Mouse (Mus musculus) layer of hippocampus, adult 9-11 months (tissue): ENCODE data around the gene 4921524J17Rik.

Experiments
- DNase-seq: peaks from one replicate; pipeline ENCODE4 v3.0.0; 2022

The 4921524J17Rik gene

GRCm38 (mm10) chr8:85380123-85380823 is 52.4 kb downstream of the 4921524J17Rik start:
- no peak for DNase-seq

- DNase-seq = peak; percentile 65
These were observed 53.4 kb downstream of the 4921524J17Rik start for GRCm38 (mm10) chr8:85379142-85379781.

- DNase-seq = no peak
These were observed 56.1 kb downstream of the 4921524J17Rik start for GRCm38 (mm10) chr8:85376516-85376915.

GRCm38 (mm10) chr8:85374286-85374685 is 58.3 kb downstream of the 4921524J17Rik start:
- DNase-seq = no peak

GRCm38 (mm10) chr8:85373435-85374039 is 59.1 kb downstream of the 4921524J17Rik start:
- DNase-seq = no peak

- no peak for DNase-seq
These were observed 60.2 kb downstream of the 4921524J17Rik start for GRCm38 (mm10) chr8:85372465-85372839.

- DNase-seq = peak; percentile 70
These were observed 60.7 kb downstream of the 4921524J17Rik start for GRCm38 (mm10) chr8:85371736-85372464.

GRCm38 (mm10) chr8:85365176-85365575 is 67.5 kb downstream of the 4921524J17Rik start:
- DNase-seq = no peak

GRCm38 (mm10) chr8:85364628-85365027 is 68.0 kb downstream of the 4921524J17Rik start:
- DNase-seq = no peak

- no peak for DNase-seq
These were observed 69.2 kb downstream of the 4921524J17Rik start for GRCm38 (mm10) chr8:85363406-85363805.

GRCm38 (mm10) chr8:85362211-85362610 is 70.4 kb downstream of the 4921524J17Rik start:
- DNase-seq = no peak
